Mouse (Mus musculus) kidney, postnatal 0 days (tissue): ENCODE data around the gene Rassf2. TPM values are rescaled to one million over a fixed set of nuclear protein-coding genes. Genes with fewer than 3 reads are reported as not detected.

Source experiments
- ATAC-seq: fragments of 200-750 bp; cut with Nextera tagmentation; replicated peaks from 2 replicates; pipeline ENCODE4 v1.8.0; 2017; ENCODE audit warnings: low read depth, moderate number of reproducible peaks, moderate TSS enrichment, moderate library complexity; ENCODE audit not compliant: low FRiP score
- DNase-seq: peaks from one replicate; pipeline ENCODE4 v3.0.0-alpha.2; 2016; ENCODE audit warnings: low spot score
- H3K27ac ChIP-seq: fragments of 300-500 bp; sonication (generic); 2 replicates; pipeline ENCODE4 v1.5.1; 2014; ENCODE audit warnings: mild to moderate bottlenecking
- H3K27me3 ChIP-seq: fragments of 300-500 bp; sonication (generic); 2 replicates; pipeline ENCODE4 v1.6.1; 2014; ENCODE audit warnings: low read length, mixed read lengths; ENCODE audit not compliant: insufficient read depth
- H3K36me3 ChIP-seq: fragments of 300-500 bp; sonication (generic); 2 replicates; pipeline ENCODE4 v1.6.1; 2014; ENCODE audit warnings: low read length, mixed read lengths; ENCODE audit not compliant: insufficient read depth
- H3K4me1 ChIP-seq: fragments of 300-500 bp; sonication (generic); replicated peaks from 2 replicates; pipeline ENCODE4 v1.6.1; 2014; ENCODE audit warnings: antibody characterized with exemption, low read length, mixed read lengths; ENCODE audit not compliant: insufficient read depth
- H3K4me2 ChIP-seq: fragments of 300-500 bp; sonication (generic); 2 replicates; pipeline ENCODE4 v1.6.1; 2014; ENCODE audit warnings: mild to moderate bottlenecking, low read length, moderate library complexity, mixed read lengths
- H3K4me3 ChIP-seq: fragments of 300-500 bp; sonication (generic); replicated peaks from 2 replicates; pipeline ENCODE4 v1.5.1; 2014; ENCODE audit warnings: low read depth, low read length
- H3K9ac ChIP-seq: fragments of 300-500 bp; sonication (generic); 2 replicates; pipeline ENCODE4 v1.6.1; 2014; ENCODE audit warnings: low read depth, low read length
- H3K9me3 ChIP-seq: fragments of 300-500 bp; sonication (generic); replicated peaks from 2 replicates; pipeline ENCODE4 v1.6.1; 2016; ENCODE audit warnings: low read length, inconsistent platforms, mixed read lengths
- CTCF ChIP-seq: IDR thresholded peaks from 2 replicates; pipeline ENCODE4 v1.5.1; 2016; ENCODE audit warnings: antibody characterized with exemption, low read depth, mild to moderate bottlenecking, moderate library complexity
- WGBS: fragments of 180-500 bp; shearing (Covaris S2); extraction: QIAGEN DNeasy Blood & Tissue Kit; methylation state at CpG from one replicate; pipeline ENCODE4 v1.1.7; 2014; 5-methylcytosine and 5-hydroxymethylcytosine counted together
- polyA plus RNA-seq: library from polyadenylated mRNA; unstranded; fragments of >200 nt; fragmentation: Nextera tagmentation; extraction: Ambion mirVana; gene quantifications from 2 replicates; pipeline ENCODE4 v1.2.1, GENCODE M21; 2015

The Rassf2 gene
- polyA plus RNA-seq, 1 experiment from 2014 or later, result 3.0 TPM

DNA sequence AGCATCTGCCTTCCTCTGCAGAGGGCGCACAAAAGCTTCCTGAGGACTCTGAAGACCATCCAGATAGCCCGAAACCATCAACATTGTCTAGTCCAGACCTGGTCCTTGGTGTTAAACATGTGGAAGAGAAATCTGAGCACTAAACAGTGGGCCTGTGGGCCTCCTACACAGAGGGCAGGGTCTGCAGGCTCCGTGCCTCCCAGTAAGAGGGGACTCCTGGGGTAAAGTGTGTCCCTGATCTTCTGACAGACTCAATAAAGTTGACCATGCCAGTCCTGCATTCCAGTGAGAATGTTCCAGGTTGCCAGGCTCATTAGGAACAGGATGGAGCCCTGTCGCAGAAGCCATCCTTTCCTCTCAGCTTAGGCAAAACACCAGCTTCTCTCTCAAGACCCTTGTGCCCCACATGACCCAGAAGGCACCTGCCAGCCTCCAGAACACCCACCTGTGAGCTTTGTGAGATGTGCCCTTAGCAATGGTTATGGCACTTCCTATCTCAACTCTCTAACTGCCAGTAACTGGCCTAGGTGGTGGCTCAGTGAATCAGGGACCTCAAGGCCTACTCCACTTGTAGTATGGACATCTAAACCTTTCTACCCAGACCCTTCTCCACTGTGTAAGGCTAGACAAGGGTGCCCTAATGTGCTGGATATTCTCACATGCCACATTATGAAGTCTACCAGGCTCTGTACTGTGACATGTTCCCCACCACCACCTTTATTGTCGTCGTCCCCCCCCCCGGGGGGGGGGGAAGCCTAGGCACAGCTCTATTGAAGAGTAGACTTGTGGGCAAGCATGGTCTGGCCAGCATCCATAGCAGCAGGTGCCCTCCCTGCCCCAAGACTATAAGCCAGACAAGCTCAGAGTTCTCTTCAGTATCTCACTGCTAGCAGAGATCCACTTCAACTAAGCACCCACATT, 73.5 kb downstream of the Rassf2 start:
- no peak overlapping the region for H3K4me3 ChIP-seq
- no peak for ATAC-seq
- no peaks in the 10 kb centered on the region for H3K36me3 ChIP-seq
- H3K9me3 ChIP-seq, result no peaks in the 10 kb centered on the region
- WGBS, result 88% methylated on average over 7 of the region's 7 CpGs
- H3K4me2 ChIP-seq, result no peak overlapping the region
- peaks cover 17% of the 10 kb centered on the region for H3K4me1 ChIP-seq
- H3K9ac ChIP-seq, result no peak overlapping the region
- TF ChIP-seq CTCF, result no peak
- no peak for DNase-seq
- H3K27ac ChIP-seq, result no peak overlapping the region
- H3K27me3 ChIP-seq, result no peaks in the 10 kb centered on the region; the same call in 1 of the 2 replicates

DNA sequence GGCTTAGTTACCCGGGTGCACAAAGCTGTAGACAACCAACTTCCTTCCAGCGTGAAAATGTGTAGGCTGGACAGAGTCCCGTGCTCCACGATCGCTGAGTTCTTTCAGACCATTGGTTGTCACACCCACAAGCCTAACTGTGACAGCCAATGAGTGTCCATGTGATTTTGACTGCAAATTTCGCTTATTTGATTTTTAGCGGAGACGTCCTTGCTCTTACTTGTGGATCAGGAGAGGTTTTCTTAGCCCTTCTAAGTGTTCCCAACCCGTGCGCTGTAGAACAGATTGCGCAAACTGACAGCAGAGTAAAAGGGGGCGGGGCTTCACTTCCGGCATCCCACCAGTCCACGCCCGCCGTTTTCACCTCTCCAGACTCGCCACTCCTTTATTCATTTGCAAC, 74.8 kb downstream of the Rassf2 start:
- peak overlapping the region; percentile 54 for H3K4me2 ChIP-seq
- H3K27me3 ChIP-seq, result no peaks in the 10 kb centered on the region; the same call in 1 of the 2 replicates
- TF ChIP-seq CTCF, result no peak
- peak overlapping the region; percentile 23 for H3K4me3 ChIP-seq
- H3K9ac ChIP-seq, result no peak overlapping the region
- no peaks in the 10 kb centered on the region for H3K9me3 ChIP-seq
- H3K36me3 ChIP-seq, result no peaks in the 10 kb centered on the region
- 6% methylated on average over 17 of the region's 17 CpGs for WGBS
- H3K27ac ChIP-seq, result no peak overlapping the region
- peak; percentile 37 for DNase-seq
- peaks cover 17% of the 10 kb centered on the region for H3K4me1 ChIP-seq
- no peak; the same call in 1 of the 2 replicates for ATAC-seq

DNA sequence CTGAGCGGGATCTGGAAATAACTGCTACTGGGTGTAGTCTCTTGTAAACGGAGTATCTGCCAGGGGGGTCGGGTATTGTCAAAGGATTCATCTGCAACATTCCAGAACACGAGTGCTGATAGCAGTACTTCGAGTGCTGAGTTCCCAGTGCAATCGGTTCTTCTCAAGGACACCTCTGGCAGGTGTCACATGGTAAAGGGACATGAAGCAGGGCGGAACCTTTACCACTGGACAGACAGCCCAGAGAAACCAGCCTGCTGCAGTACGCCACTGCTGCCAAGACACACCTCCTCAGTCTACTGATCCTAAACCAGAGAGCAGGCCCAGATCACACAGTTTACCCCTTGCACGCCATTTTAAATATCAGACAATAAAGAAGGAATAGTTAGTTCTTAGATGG, 75.2 kb downstream of the Rassf2 start:
- 65% methylated on average over 9 of the region's 9 CpGs for WGBS
- no peak for TF ChIP-seq CTCF
- no peak overlapping the region for H3K27ac ChIP-seq
- no peaks in the 10 kb centered on the region; the same call in 1 of the 2 replicates for H3K27me3 ChIP-seq
- peak overlapping the region; percentile 23; the same call in 1 of the 2 replicates for H3K4me3 ChIP-seq
- ATAC-seq (no peak), DNase-seq (no peak)
- H3K9ac ChIP-seq, result no peak overlapping the region
- H3K36me3 ChIP-seq, result no peaks in the 10 kb centered on the region
- H3K4me2 ChIP-seq, result peak overlapping the region; percentile 54
- peaks cover 17% of the 10 kb centered on the region for H3K4me1 ChIP-seq
- no peaks in the 10 kb centered on the region for H3K9me3 ChIP-seq

DNA sequence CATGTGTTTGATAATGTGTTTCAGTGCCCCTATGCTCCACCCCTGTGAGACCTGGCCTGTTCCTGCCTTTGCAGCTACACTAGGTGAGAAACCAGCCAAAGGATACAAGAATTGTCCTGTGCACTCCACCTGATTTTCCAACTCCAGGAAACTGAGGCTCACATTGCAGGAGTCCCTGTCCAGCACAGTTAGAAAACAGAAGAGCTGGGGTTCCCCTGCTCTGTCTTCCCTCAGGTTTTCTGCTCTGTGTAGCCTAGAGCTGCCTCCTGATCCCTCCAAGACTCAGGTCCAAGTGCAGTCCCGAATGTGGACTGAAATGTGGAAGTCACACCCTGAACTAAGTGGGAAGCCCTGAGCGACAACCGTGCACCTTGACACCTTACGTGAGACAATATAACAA, 76.3 kb downstream of the Rassf2 start:
- ATAC-seq (no peak), DNase-seq (no peak)
- peak overlapping the region; percentile 53 for H3K4me2 ChIP-seq
- no peaks in the 10 kb centered on the region for H3K36me3 ChIP-seq
- H3K9me3 ChIP-seq, result no peaks in the 10 kb centered on the region
- H3K4me1 ChIP-seq, result peaks cover 17% of the 10 kb centered on the region
- no peak overlapping the region for H3K9ac ChIP-seq
- TF ChIP-seq CTCF, result no peak
- WGBS, result 86% methylated on average over 4 of the region's 4 CpGs
- no peak overlapping the region for H3K4me3 ChIP-seq
- no peak overlapping the region for H3K27ac ChIP-seq
- no peaks in the 10 kb centered on the region; the same call in 1 of the 2 replicates for H3K27me3 ChIP-seq

DNA sequence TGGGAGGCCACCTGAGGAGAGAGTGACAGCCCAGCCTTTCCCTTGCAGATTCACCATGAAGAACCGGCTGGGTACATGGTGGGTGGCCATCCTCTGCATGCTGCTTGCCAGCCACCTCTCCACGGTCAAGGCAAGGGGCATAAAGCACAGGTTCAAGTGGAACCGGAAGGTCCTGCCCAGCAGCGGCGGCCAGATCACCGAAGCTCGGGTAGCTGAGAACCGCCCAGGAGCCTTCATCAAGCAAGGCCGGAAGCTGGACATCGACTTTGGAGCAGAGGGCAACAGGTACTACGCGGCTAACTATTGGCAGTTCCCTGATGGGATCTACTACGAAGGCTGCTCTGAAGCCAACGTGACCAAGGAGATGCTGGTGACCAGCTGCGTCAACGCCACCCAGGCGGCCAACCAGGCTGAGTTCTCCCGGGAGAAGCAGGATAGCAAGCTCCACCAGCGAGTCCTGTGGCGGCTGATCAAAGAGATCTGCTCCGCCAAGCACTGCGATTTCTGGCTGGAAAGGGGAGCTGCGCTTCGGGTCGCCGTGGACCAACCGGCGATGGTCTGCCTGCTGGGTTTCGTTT, 77.0 kb downstream of the Rassf2 start:
- Histone ChIP-seq H3K36me3 (no peaks in the 10 kb centered on the region), H3K27ac (no peak overlapping the region), H3K27me3 (no peaks in the 10 kb centered on the region; the same call in 1 of the 2 replicates), H3K4me1 (peaks cover 17% of the 10 kb centered on the region), H3K9ac (no peak overlapping the region), H3K9me3 (no peaks in the 10 kb centered on the region), H3K4me2 (peak overlapping the region; percentile 53), H3K4me3 (no peak overlapping the region)
- WGBS, result 10% methylated on average over 29 of the region's 29 CpGs
- no peak for TF ChIP-seq CTCF
- ATAC-seq (peak; percentile 23; the same call in 1 of the 2 replicates), DNase-seq (peak; percentile 18)

DNA sequence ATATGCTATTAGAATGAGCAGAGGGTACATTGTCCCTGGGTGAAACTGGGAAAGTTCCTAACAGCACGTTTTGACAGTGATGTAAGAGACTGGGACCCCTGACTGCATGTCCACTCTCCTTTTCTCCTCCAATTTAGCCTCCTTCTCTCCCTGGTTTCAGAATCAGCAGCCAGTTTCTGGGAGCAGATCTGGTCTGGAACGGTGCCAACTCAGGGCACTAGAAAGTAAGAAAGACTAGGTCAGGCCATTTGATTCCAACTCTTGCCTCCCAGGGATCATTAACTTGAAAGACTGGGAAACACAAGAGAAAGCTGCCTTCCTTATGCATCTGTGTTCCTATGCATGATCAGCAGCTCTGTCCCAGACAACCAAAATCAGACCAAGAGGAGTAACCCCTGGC, 77.6 kb downstream of the Rassf2 start:
- DNase-seq (peak; percentile 28), ATAC-seq (no peak)
- WGBS, result 34% methylated on average over 2 of the region's 2 CpGs
- Histone ChIP-seq H3K4me1 (peaks cover 17% of the 10 kb centered on the region), H3K27me3 (no peaks in the 10 kb centered on the region; the same call in 1 of the 2 replicates), H3K27ac (no peak overlapping the region), H3K4me2 (peak overlapping the region; percentile 53; the same call in 1 of the 2 replicates), H3K4me3 (no peak overlapping the region), H3K9ac (no peak overlapping the region), H3K9me3 (no peaks in the 10 kb centered on the region), H3K36me3 (no peaks in the 10 kb centered on the region)
- no peak for TF ChIP-seq CTCF
